ENCODE assay signal across 14 mouse cellular contexts in genomic region chr8:111336692-111337091, GRCm38 (mm10). TPM values are rescaled to one million over a fixed set of nuclear protein-coding genes. Genes with fewer than 3 reads are reported as not detected.
A peak's percentile ranks its signal among the peaks of the same experiment; 100 is the strongest.
DNase-seq lines count a peak whose midpoint lies in the region; ATAC-seq and TF ChIP-seq lines count a peak whose summit lies in the region.
"Had no signal": no experiment of that assay in that cellular context is flagged by ENCODE, and none has a peak within 500 bp of the region (broad histone marks: within the 10 kb centered on the region; RNA-seq: fewer than 3 reads in every experiment).

No protein-coding gene starts in this region.

- no peak overlapping the region for H3K27ac ChIP-seq in hindbrain, postnatal 0 days
- no peak overlapping the region for H3K27ac ChIP-seq in hindbrain, embryonic 13.5 days
- no peak overlapping the region for H3K27ac ChIP-seq in liver, embryonic 16.5 days (ENCODE audit: low read length)
- H3K27ac ChIP-seq: hindbrain, embryonic 15.5 days; kidney, embryonic 15.5 days; limb, embryonic 13.5 days had no signal

- H3K4me3 ChIP-seq in hindbrain, postnatal 0 days (ENCODE audit: low read length): no peak overlapping the region
- H3K4me3 ChIP-seq in hindbrain, embryonic 13.5 days: no peak overlapping the region
- peak overlapping the region; percentile 61 for H3K4me3 ChIP-seq in C2C12 (ENCODE audit: insufficient read depth, poor library complexity, severe bottlenecking)
- H3K4me3 ChIP-seq in liver, embryonic 16.5 days (ENCODE audit: low read depth, low read length): no peak overlapping the region

- no peak for ATAC-seq in hindbrain, postnatal 0 days
- no peak for ATAC-seq in hindbrain, embryonic 13.5 days (ENCODE audit: low FRiP score)
- no peak for ATAC-seq in liver, embryonic 16.5 days (ENCODE audit: low read depth)
- no peak for ATAC-seq in activated CD4-positive, CD25-positive, alpha-beta regulatory T cell, adult 4 months

- H3K36me3 ChIP-seq in hindbrain, postnatal 0 days (ENCODE audit: insufficient read depth, low read length): no peaks in the 10 kb centered on the region
- no peaks in the 10 kb centered on the region for H3K36me3 ChIP-seq in hindbrain, embryonic 13.5 days
- H3K36me3 ChIP-seq in C2C12 (ENCODE audit: control insufficient read depth, insufficient read depth): peaks cover 23% of the 10 kb centered on the region
- H3K36me3 ChIP-seq in liver, embryonic 16.5 days (ENCODE audit: control insufficient read depth, insufficient read depth): no peaks in the 10 kb centered on the region
- H3K36me3 ChIP-seq: hindbrain, embryonic 15.5 days; kidney, embryonic 15.5 days; limb, embryonic 13.5 days had no signal

- DNase-seq in hindbrain, postnatal 0 days (ENCODE audit: low spot score): no peak
- peak; percentile 24 for DNase-seq in NIH3T3 (ENCODE audit: low read depth)
- no peak for DNase-seq in embryo, embryonic 10 days (ENCODE audit: low spot score)
- DNase-seq: cerebellum, adult 18-20 months; right cerebral cortex, postnatal 14 days; thymus, postnatal 36 days had no signal

- H3ac ChIP-seq in C2C12 (ENCODE audit: control insufficient read depth, insufficient read length, low read depth): no peak overlapping the region

- H3K4me1 ChIP-seq in hindbrain, postnatal 0 days (ENCODE audit: insufficient read depth, low read length): no peaks in the 10 kb centered on the region
- H3K4me1 ChIP-seq in hindbrain, embryonic 13.5 days (replicated peaks): peaks cover 10% of the 10 kb centered on the region; the same call in 1 of the 2 replicates
- peaks cover 3% of the 10 kb centered on the region; the same call in 1 of the 2 replicates for H3K4me1 ChIP-seq in liver, embryonic 16.5 days (ENCODE audit: control insufficient read depth, low read depth, low read length)

- WGBS in hindbrain, postnatal 0 days: 79% methylated on average over 4 of the region's 4 CpGs
- 82% methylated on average over 4 of the region's 4 CpGs for WGBS in hindbrain, embryonic 13.5 days
- WGBS in liver, embryonic 16.5 days (ENCODE audit: insufficient replicate concordance): 65% methylated on average over 4 of the region's 4 CpGs

- TF ChIP-seq CTCF in hindbrain, postnatal 0 days (IDR thresholded peaks at IDR 0.05; ENCODE audit: low read depth): peak; percentile 28
- TF ChIP-seq CTCF in C2C12 (IDR thresholded peaks at IDR 0.05; ENCODE audit: control insufficient read depth, insufficient read depth, insufficient read length): no peak

- H3K79me3 ChIP-seq in C2C12 (ENCODE audit: low read depth): peaks cover 28% of the 10 kb centered on the region

- H3K9me3 ChIP-seq in hindbrain, postnatal 0 days (ENCODE audit: low read length): no peaks in the 10 kb centered on the region
- H3K9me3 ChIP-seq in hindbrain, embryonic 13.5 days: no peaks in the 10 kb centered on the region
- H3K9me3 ChIP-seq in liver, embryonic 16.5 days (replicated peaks; ENCODE audit: control insufficient read depth, low read length): no peaks in the 10 kb centered on the region
- H3K9me3 ChIP-seq: hindbrain, embryonic 15.5 days; kidney, embryonic 15.5 days; limb, embryonic 13.5 days had no signal

- H3K79me2 ChIP-seq in C2C12 (ENCODE audit: control insufficient read depth, insufficient read depth): peaks cover 54% of the 10 kb centered on the region

- H3K4me2 ChIP-seq in hindbrain, postnatal 0 days (ENCODE audit: low read depth, low read length): no peak overlapping the region
- no peak overlapping the region for H3K4me2 ChIP-seq in hindbrain, embryonic 13.5 days
- 0 out of 2 replicates have a peak overlapping the region, but pooled peaks have one; percentile 75 for H3K4me2 ChIP-seq in liver, embryonic 16.5 days (ENCODE audit: low read depth, low read length)

- H3K9ac ChIP-seq in hindbrain, postnatal 0 days (replicated peaks; ENCODE audit: low read length): no peak overlapping the region
- no peak overlapping the region for H3K9ac ChIP-seq in hindbrain, embryonic 13.5 days
- H3K9ac ChIP-seq in liver, embryonic 16.5 days (ENCODE audit: low read depth, low read length): no peak overlapping the region
- H3K9ac ChIP-seq: hindbrain, embryonic 15.5 days; kidney, embryonic 15.5 days; limb, embryonic 13.5 days had no signal

- H3K27me3 ChIP-seq in hindbrain, postnatal 0 days (ENCODE audit: insufficient read depth, low read length): no peaks in the 10 kb centered on the region
- peaks cover 47% of the 10 kb centered on the region for H3K27me3 ChIP-seq in hindbrain, embryonic 13.5 days
- H3K27me3 ChIP-seq in C2C12 (ENCODE audit: control insufficient read depth, insufficient read depth, insufficient read length): no peaks in the 10 kb centered on the region
- H3K27me3 ChIP-seq in liver, embryonic 16.5 days (ENCODE audit: control insufficient read depth, insufficient read depth, low read depth, low read length): no peaks in the 10 kb centered on the region; the same call in 1 of the 2 replicates

TF ChIP-seq in C2C12, 6 proteins besides CTCF, POLR2A, EP300 and RAD21:
- no peak for TF ChIP-seq MAX (IDR thresholded peaks at IDR 0.05)
- TF ChIP-seq FOSL1 (IDR thresholded peaks at IDR 0.05; ENCODE audit: insufficient read depth, low read length, poor library complexity, severe bottlenecking): no peak
- TF ChIP-seq MYOG (IDR thresholded peaks at IDR 0.05; ENCODE audit: control insufficient read depth, extremely low read depth, insufficient read length): no peak
- TF ChIP-seq USF1 (IDR thresholded peaks at IDR 0.05; ENCODE audit: low read depth): no peak
- no peak for TF ChIP-seq CEBPB (IDR thresholded peaks at IDR 0.05; ENCODE audit: low read depth)
- TF ChIP-seq MYOD1 (IDR thresholded peaks at IDR 0.05; ENCODE audit: control insufficient read depth, insufficient read length, low read depth): no peak

RNA-seq across cellular contexts. Expression of gene Mlkl, which starts 1.3 kb away (rescaled TPM):
- 0.63 TPM in 1 of 2 replicates, not detected in the other for total RNA-seq in hindbrain, postnatal 0 days (2014; rRNA removed)
- 0.60 and 0.63 TPM in 2 replicates for polyA plus RNA-seq in hindbrain, postnatal 0 days (2015; fragmentation: Nextera tagmentation; extraction: Ambion mirVana)
- 0.22 and 0.78 TPM in 2 replicates for polyA plus RNA-seq in hindbrain, embryonic 13.5 days (2015; fragmentation: Nextera tagmentation; extraction: Ambion mirVana)
- polyA plus RNA-seq in C2C12 (2012; fragmentation: generic; extraction: Trizol): 20.1 TPM
- polyA plus RNA-seq in liver, embryonic 16.5 days (2015; fragmentation: Nextera tagmentation; extraction: Ambion mirVana): 2.8 and 3.3 TPM in 2 replicates
- polyA plus RNA-seq in activated CD4-positive, CD25-positive, alpha-beta regulatory T cell, adult 4 months (2017; shearing (Covaris generic)): 1 to 10 TPM; 5.4 to 7.8 TPM

RNA-seq across cellular contexts. Expression of gene Rfwd3, which starts 36.7 kb away (rescaled TPM):
- 21.6 and 26.6 TPM in 2 replicates for total RNA-seq in hindbrain, postnatal 0 days (2014; rRNA removed)
- polyA plus RNA-seq in hindbrain, postnatal 0 days (2015; fragmentation: Nextera tagmentation; extraction: Ambion mirVana): 14.8 and 15.4 TPM in 2 replicates
- 26.8 and 29.0 TPM in 2 replicates for polyA plus RNA-seq in hindbrain, embryonic 13.5 days (2015; fragmentation: Nextera tagmentation; extraction: Ambion mirVana)
- 28.8 TPM for polyA plus RNA-seq in C2C12 (2012; fragmentation: generic; extraction: Trizol)
- polyA plus RNA-seq in liver, embryonic 16.5 days (2015; fragmentation: Nextera tagmentation; extraction: Ambion mirVana): 44.6 and 48.2 TPM in 2 replicates
- 10 to 100 TPM; 26.8 to 30.2 TPM for polyA plus RNA-seq in activated CD4-positive, CD25-positive, alpha-beta regulatory T cell, adult 4 months (2017; shearing (Covaris generic))

RNA-seq across cellular contexts. Expression of gene Fa2h, which starts 56.9 kb away (rescaled TPM):
- 2.8 and 5.1 TPM in 2 replicates for total RNA-seq in hindbrain, postnatal 0 days (2014; rRNA removed)
- polyA plus RNA-seq in hindbrain, postnatal 0 days (2015; fragmentation: Nextera tagmentation; extraction: Ambion mirVana): 3.1 and 3.4 TPM in 2 replicates
- 0.19 and 0.22 TPM in 2 replicates for polyA plus RNA-seq in hindbrain, embryonic 13.5 days (2015; fragmentation: Nextera tagmentation; extraction: Ambion mirVana)
- polyA plus RNA-seq in C2C12 (2012; fragmentation: generic; extraction: Trizol): 0.06 TPM
- polyA plus RNA-seq in liver, embryonic 16.5 days (2015; fragmentation: Nextera tagmentation; extraction: Ambion mirVana): 0.13 TPM in 1 of 2 replicates, not detected in the other
- under 1 TPM in 1 of 2 experiments, not detected in 1; 0.21 TPM for polyA plus RNA-seq in activated CD4-positive, CD25-positive, alpha-beta regulatory T cell, adult 4 months (2017; shearing (Covaris generic))
- polyA plus RNA-seq: erythroblast, embryonic 14.5 days; limb, embryonic 13.5 days had no signal
